In the genomic region with DNA sequence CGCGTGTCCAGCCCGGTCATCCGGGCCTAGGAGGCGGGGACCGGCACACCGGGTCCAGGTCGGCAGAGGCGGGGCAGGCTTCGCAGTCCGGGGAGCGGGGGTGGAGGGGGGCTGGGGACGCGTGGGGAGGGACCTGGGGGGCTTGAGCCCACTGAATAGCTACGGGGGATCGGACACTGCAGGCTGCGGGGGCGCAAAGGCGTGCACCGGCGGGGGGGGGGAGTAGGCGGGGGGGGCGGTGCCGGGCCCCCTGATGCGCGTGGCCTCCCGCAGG, we compare ENCODE assay signal across 10 mouse cellular contexts. TPM values are rescaled to one million over a fixed set of nuclear protein-coding genes. Genes with fewer than 3 reads are reported as not detected.
DNase-seq lines count a peak whose midpoint lies in the region; ATAC-seq lines count a peak whose summit lies in the region.
"Had no signal": no experiment of that assay in that cellular context is flagged by ENCODE, and none has a peak within 500 bp of the region (broad histone marks: within the 10 kb centered on the region; RNA-seq: fewer than 3 reads in every experiment).

No protein-coding gene starts in this region.

- peak overlapping the region; percentile 63 for H3K4me3 ChIP-seq in heart, embryonic 16.5 days (ENCODE audit: low read length)
- peak overlapping the region; percentile 73 for H3K4me3 ChIP-seq in brown adipose tissue, adult 24 weeks (ENCODE audit: insufficient read depth, low read depth, low read length)
- H3K4me3 ChIP-seq in hindbrain, embryonic 11.5 days (ENCODE audit: low read depth, low read length) = peak overlapping the region; percentile 37
- H3K4me3 ChIP-seq in midbrain, embryonic 10.5 days = peak overlapping the region; percentile 62

- H3K4me2 ChIP-seq in heart, embryonic 16.5 days (ENCODE audit: low read depth, low read length) = peak overlapping the region; percentile 91
- H3K4me2 ChIP-seq in hindbrain, embryonic 11.5 days (replicated peaks; ENCODE audit: low read depth, low read length) = peak overlapping the region; percentile 84

- peaks cover 9% of the 10 kb centered on the region for H3K4me1 ChIP-seq in heart, embryonic 16.5 days (ENCODE audit: control insufficient read depth, insufficient read depth, low read length)
- H3K4me1 ChIP-seq in brown adipose tissue, adult 24 weeks (ENCODE audit: control insufficient read depth, insufficient read depth, insufficient read length, low read length) = no peaks in the 10 kb centered on the region
- H3K4me1 ChIP-seq in hindbrain, embryonic 11.5 days (replicated peaks; ENCODE audit: control insufficient read depth, insufficient read depth, low read length) = peaks cover 13% of the 10 kb centered on the region
- peaks cover 32% of the 10 kb centered on the region for H3K4me1 ChIP-seq in midbrain, embryonic 10.5 days

- ATAC-seq in heart, embryonic 16.5 days (replicated peaks; ENCODE audit: extremely low read depth, insufficient read depth, low FRiP score) = no peak
- no peak for ATAC-seq in hindbrain, embryonic 11.5 days (ENCODE audit: low FRiP score)

- H3K36me3 ChIP-seq in heart, embryonic 16.5 days (ENCODE audit: control insufficient read depth, insufficient read depth) = no peaks in the 10 kb centered on the region
- H3K36me3 ChIP-seq in hindbrain, embryonic 11.5 days (ENCODE audit: control insufficient read depth, insufficient read depth, low read length) = no peaks in the 10 kb centered on the region
- H3K36me3 ChIP-seq in midbrain, embryonic 10.5 days = no peaks in the 10 kb centered on the region

- H3K27me3 ChIP-seq in heart, embryonic 16.5 days (ENCODE audit: control insufficient read depth, insufficient read depth, low read length) = peaks cover 95% of the 10 kb centered on the region
- peaks cover 96% of the 10 kb centered on the region for H3K27me3 ChIP-seq in hindbrain, embryonic 11.5 days (ENCODE audit: control insufficient read depth, insufficient read depth, low read length)
- peaks cover 100% of the 10 kb centered on the region for H3K27me3 ChIP-seq in midbrain, embryonic 10.5 days (ENCODE audit: low read depth, poor library complexity, severe bottlenecking)

- H3K9ac ChIP-seq in heart, embryonic 16.5 days (ENCODE audit: low read length) = peak overlapping the region; percentile 53
- no peak overlapping the region for H3K9ac ChIP-seq in hindbrain, embryonic 11.5 days (ENCODE audit: low read depth, low read length)

- intact Hi-C loops in heart, postnatal 25 days (cut with DNase I) = no loop called here

- no peak overlapping the region for H3K27ac ChIP-seq in heart, embryonic 16.5 days (ENCODE audit: low read length)
- H3K27ac ChIP-seq in brown adipose tissue, adult 24 weeks (replicated peaks; ENCODE audit: low read depth, low read length) = no peak overlapping the region
- H3K27ac ChIP-seq in hindbrain, embryonic 11.5 days (ENCODE audit: low read depth, low read length) = no peak overlapping the region
- peak overlapping the region; percentile 59; the same call in 1 of the 2 replicates for H3K27ac ChIP-seq in midbrain, embryonic 10.5 days (replicated peaks)

- no peaks in the 10 kb centered on the region for H3K9me3 ChIP-seq in heart, embryonic 16.5 days (replicated peaks; ENCODE audit: control insufficient read depth, low read length)
- no peaks in the 10 kb centered on the region for H3K9me3 ChIP-seq in hindbrain, embryonic 11.5 days (ENCODE audit: control insufficient read depth, low read length)
- H3K9me3 ChIP-seq in midbrain, embryonic 10.5 days (replicated peaks) = no peaks in the 10 kb centered on the region

- 0% methylated on average over 16 of the region's 27 CpGs for WGBS in heart, embryonic 16.5 days
- 0% methylated on average over 13 of the region's 27 CpGs for WGBS in hindbrain, embryonic 11.5 days
- WGBS in midbrain, embryonic 10.5 days = 2% methylated on average over 18 of the region's 27 CpGs

- DNase-seq in heart, postnatal 25 days (ENCODE audit: low spot score) = no peak
- DNase-seq in hindbrain, embryonic 11.5 days (ENCODE audit: low spot score) = no peak
- DNase-seq in midbrain, embryonic 10.5 days (ENCODE audit: low spot score) = no peak
- DNase-seq in urinary bladder, postnatal 36 days (ENCODE audit: low spot score in 2 of 2) = no peak
- no peak for DNase-seq in Muller cell, postnatal 12 days (ENCODE audit: inconsistent ontology term)
- no peak for DNase-seq in cerebellum, adult 8-10 months
- DNase-seq: right cerebral cortex, postnatal 25 days had no signal

RNA-seq across cellular contexts. Expression of gene Foxf1, which starts 0.3 kb away (rescaled TPM):
- polyA plus RNA-seq in heart, embryonic 16.5 days (2015; fragmentation: Nextera tagmentation; extraction: Ambion mirVana) = 1.9 and 8.9 TPM in 2 replicates
- total RNA-seq in heart, postnatal 25 days (2021) = under 1 TPM in 1 of 2 experiments, not detected in 1; 0.20 TPM
- polyA plus RNA-seq in brown adipose tissue, adult 24 weeks (2012; ENCODE audit: insufficient read depth, insufficient read length, missing spikeins) = not detected in 2 replicates
- polyA plus RNA-seq in hindbrain, embryonic 11.5 days (2014; fragmentation: Nextera tagmentation; extraction: Ambion mirVana) = 2.1 and 2.3 TPM in 2 replicates
- polyA plus RNA-seq in midbrain, embryonic 10.5 days (2016; fragmentation: Nextera tagmentation; extraction: Ambion mirVana) = 0.17 and 1.1 TPM in 2 replicates
- total RNA-seq: CH12.LX had no signal

RNA-seq across cellular contexts. Expression of gene Mthfsd, which starts 24.3 kb away (rescaled TPM):
- 32.1 and 32.3 TPM in 2 replicates for polyA plus RNA-seq in heart, embryonic 16.5 days (2015; fragmentation: Nextera tagmentation; extraction: Ambion mirVana)
- total RNA-seq in heart, postnatal 25 days (2021) = 10 to 100 TPM; 13.2 to 14.2 TPM
- 25.1 and 32.1 TPM in 2 replicates for polyA plus RNA-seq in brown adipose tissue, adult 24 weeks (2012; ENCODE audit: insufficient read depth, insufficient read length, missing spikeins)
- 53.5 and 56.1 TPM in 2 replicates for polyA plus RNA-seq in hindbrain, embryonic 11.5 days (2014; fragmentation: Nextera tagmentation; extraction: Ambion mirVana)
- 66.3 and 66.8 TPM in 2 replicates for polyA plus RNA-seq in midbrain, embryonic 10.5 days (2016; fragmentation: Nextera tagmentation; extraction: Ambion mirVana)

RNA-seq across cellular contexts. Expression of gene Foxc2, which starts 32.1 kb away (rescaled TPM):
- polyA plus RNA-seq in heart, embryonic 16.5 days (2015; fragmentation: Nextera tagmentation; extraction: Ambion mirVana) = 3.5 and 4.4 TPM in 2 replicates
- total RNA-seq in heart, postnatal 25 days (2021) = 1 to 10 TPM; 2.0 to 2.2 TPM
- polyA plus RNA-seq in brown adipose tissue, adult 24 weeks (2012; ENCODE audit: insufficient read depth, insufficient read length, missing spikeins) = 0.36 TPM in 1 of 2 replicates, not detected in the other
- 6.8 and 8.0 TPM in 2 replicates for polyA plus RNA-seq in hindbrain, embryonic 11.5 days (2014; fragmentation: Nextera tagmentation; extraction: Ambion mirVana)
- polyA plus RNA-seq in midbrain, embryonic 10.5 days (2016; fragmentation: Nextera tagmentation; extraction: Ambion mirVana) = 5.1 and 6.1 TPM in 2 replicates
- total RNA-seq: CH12.LX had no signal

RNA-seq across cellular contexts. Expression of gene Foxl1, which starts 43.9 kb away (rescaled TPM):
- 0.49 and 0.62 TPM in 2 replicates for polyA plus RNA-seq in heart, embryonic 16.5 days (2015; fragmentation: Nextera tagmentation; extraction: Ambion mirVana)
- under 1 TPM in 1 of 2 experiments, not detected in 1; 0.16 TPM for total RNA-seq in heart, postnatal 25 days (2021)
- polyA plus RNA-seq in brown adipose tissue, adult 24 weeks (2012; ENCODE audit: insufficient read depth, insufficient read length, missing spikeins) = not detected in 2 replicates
- 0.73 and 1.9 TPM in 2 replicates for polyA plus RNA-seq in hindbrain, embryonic 11.5 days (2014; fragmentation: Nextera tagmentation; extraction: Ambion mirVana)
- polyA plus RNA-seq in midbrain, embryonic 10.5 days (2016; fragmentation: Nextera tagmentation; extraction: Ambion mirVana) = 1.1 TPM in 2 replicates
